Mouse (Mus musculus) embryonic facial prominence, embryonic 13.5 days (tissue): ENCODE results near the gene AI182371. TPM values are rescaled to one million over a fixed set of nuclear protein-coding genes. Genes with fewer than 3 reads are reported as not detected.

ENCODE experiments used
- ATAC-seq: fragments of 200-750 bp; cut with Nextera tagmentation; 2 replicates; pipeline ENCODE4 v1.8.0; 2017; ENCODE audit warnings: low read depth; ENCODE audit not compliant: insufficient number of reproducible peaks, insufficient read depth, low FRiP score, low TSS enrichment
- H3K27ac ChIP-seq: fragments of 300-500 bp; sonication (generic); 2 replicates; pipeline ENCODE4 v1.5.1; 2015; ENCODE audit warnings: moderate library complexity, mild to moderate bottlenecking, inconsistent platforms
- H3K27me3 ChIP-seq: fragments of 300-500 bp; sonication (generic); 2 replicates; pipeline ENCODE4 v1.6.1; 2015; ENCODE audit warnings: mild to moderate bottlenecking, inconsistent platforms
- H3K36me3 ChIP-seq: fragments of 300-500 bp; sonication (generic); 2 replicates; pipeline ENCODE4 v1.6.1; 2015; ENCODE audit warnings: mild to moderate bottlenecking, inconsistent platforms
- H3K4me1 ChIP-seq: fragments of 300-500 bp; sonication (generic); 2 replicates; pipeline ENCODE4 v1.6.1; 2015; ENCODE audit warnings: inconsistent platforms
- H3K4me2 ChIP-seq: fragments of 300-500 bp; sonication (generic); 2 replicates; pipeline ENCODE4 v1.6.1; 2015; ENCODE audit warnings: moderate library complexity, mild to moderate bottlenecking, inconsistent platforms
- H3K4me3 ChIP-seq: fragments of 300-500 bp; sonication (generic); 2 replicates; pipeline ENCODE4 v1.5.1; 2015; ENCODE audit warnings: mild to moderate bottlenecking, inconsistent platforms
- H3K9ac ChIP-seq: fragments of 300-500 bp; sonication (generic); 2 replicates; pipeline ENCODE4 v1.6.1; 2015; ENCODE audit warnings: mild to moderate bottlenecking, inconsistent platforms
- H3K9me3 ChIP-seq: fragments of 300-500 bp; sonication (generic); 2 replicates; pipeline ENCODE4 v1.6.1; 2016; ENCODE audit warnings: inconsistent platforms
- WGBS: fragments of 180-500 bp; shearing (Covaris S2); methylation state at CpG from one replicate; pipeline ENCODE4 v1.1.7; 2015; ENCODE audit warnings: mixed read lengths; 5-methylcytosine and 5-hydroxymethylcytosine counted together
- polyA plus RNA-seq: library from polyadenylated mRNA; unstranded; fragments of >200 nt; fragmentation: Nextera tagmentation; extraction: Ambion mirVana; gene quantifications from 2 replicates; pipeline ENCODE4 v1.2.1, GENCODE M21; 2015

Gene AI182371
- polyA plus RNA-seq, 1 experiment from 2014 or later, result 0.30 TPM

GRCm38 (mm10) chr2:35108712-35109111 lies 7.4 kb upstream of the AI182371 start:
- 28% methylated on average over 3 of the region's 3 CpGs for WGBS
- Histone ChIP-seq H3K9ac (peak overlapping the region; percentile 78), H3K27me3 (no peaks in the 10 kb centered on the region), H3K36me3 (0 out of 2 replicates have a peak, but pooled peaks cover 2% of the 10 kb centered on the region), H3K4me3 (peak overlapping the region; percentile 84), H3K9me3 (no peaks in the 10 kb centered on the region), H3K4me1 (no peaks in the 10 kb centered on the region), H3K27ac (peak overlapping the region; percentile 85), H3K4me2 (peak overlapping the region; percentile 71)
- no peak for ATAC-seq

- Histone ChIP-seq H3K4me3 (no peak overlapping the region), H3K9me3 (no peaks in the 10 kb centered on the region), H3K4me1 (no peaks in the 10 kb centered on the region), H3K4me2 (0 out of 2 replicates have a peak overlapping the region, but pooled peaks have one; percentile 71), H3K36me3 (no peaks in the 10 kb centered on the region), H3K27me3 (no peaks in the 10 kb centered on the region), H3K27ac (no peak overlapping the region), H3K9ac (no peak overlapping the region)
- no peak for ATAC-seq
- 48% methylated on average over 5 of the region's 5 CpGs for WGBS
Measured at GRCm38 (mm10) chr2:35107984-35108635, 6.8 kb upstream of the AI182371 start.

GRCm38 (mm10) chr2:35104843-35105242 lies 3.5 kb upstream of the AI182371 start:
- ATAC-seq, result no peak
- H3K27me3 ChIP-seq, result no peaks in the 10 kb centered on the region
- no peak overlapping the region for H3K4me3 ChIP-seq
- H3K9me3 ChIP-seq, result no peaks in the 10 kb centered on the region
- no peak overlapping the region for H3K9ac ChIP-seq
- H3K4me2 ChIP-seq, result no peak overlapping the region
- 60% methylated on average over 3 of the region's 3 CpGs for WGBS
- no peaks in the 10 kb centered on the region for H3K4me1 ChIP-seq
- no peaks in the 10 kb centered on the region for H3K36me3 ChIP-seq
- no peak overlapping the region for H3K27ac ChIP-seq

- WGBS, result 67% methylated on average over 5 of the region's 5 CpGs
Measured at GRCm38 (mm10) chr2:35103558-35103957, 2.2 kb upstream of the AI182371 start.

GRCm38 (mm10) chr2:35102777-35103176 lies 1.4 kb upstream of the AI182371 start:
- Histone ChIP-seq H3K4me3 (no peak overlapping the region), H3K36me3 (no peaks in the 10 kb centered on the region), H3K4me2 (no peak overlapping the region), H3K9ac (no peak overlapping the region), H3K4me1 (no peaks in the 10 kb centered on the region), H3K9me3 (no peaks in the 10 kb centered on the region), H3K27ac (no peak overlapping the region), H3K27me3 (no peaks in the 10 kb centered on the region)
- no peak for ATAC-seq

More at GRCm38 (mm10) chr2:35103558-35103957, 2.2 kb upstream of the AI182371 start:
- no peak overlapping the region for H3K4me2 ChIP-seq
- no peaks in the 10 kb centered on the region for H3K27me3 ChIP-seq
- H3K4me1 ChIP-seq, result no peaks in the 10 kb centered on the region
- no peak for ATAC-seq
- no peak overlapping the region for H3K4me3 ChIP-seq
- no peaks in the 10 kb centered on the region for H3K36me3 ChIP-seq
- H3K27ac ChIP-seq, result no peak overlapping the region
- no peak overlapping the region for H3K9ac ChIP-seq
- H3K9me3 ChIP-seq, result no peaks in the 10 kb centered on the region

- no peaks in the 10 kb centered on the region for H3K9me3 ChIP-seq
- WGBS, result 83% methylated on average over 6 of the region's 6 CpGs
- H3K4me1 ChIP-seq, result no peaks in the 10 kb centered on the region
- H3K4me2 ChIP-seq, result no peak overlapping the region
- no peaks in the 10 kb centered on the region for H3K36me3 ChIP-seq
- ATAC-seq, result no peak
- no peak overlapping the region for H3K9ac ChIP-seq
- H3K27ac ChIP-seq, result no peak overlapping the region
- no peak overlapping the region for H3K4me3 ChIP-seq
- H3K27me3 ChIP-seq, result no peaks in the 10 kb centered on the region
Measured at GRCm38 (mm10) chr2:35100529-35100928, 814 bp downstream of the AI182371 start.

- no peaks in the 10 kb centered on the region for H3K27me3 ChIP-seq
- H3K9ac ChIP-seq, result no peak overlapping the region
- H3K27ac ChIP-seq, result no peak overlapping the region
- H3K36me3 ChIP-seq, result no peaks in the 10 kb centered on the region
- no peak overlapping the region for H3K4me3 ChIP-seq
- 68% methylated on average over 4 of the region's 4 CpGs for WGBS
- no peak overlapping the region for H3K4me2 ChIP-seq
- ATAC-seq, result no peak
- H3K9me3 ChIP-seq, result no peaks in the 10 kb centered on the region
- no peaks in the 10 kb centered on the region for H3K4me1 ChIP-seq
Measured at GRCm38 (mm10) chr2:35087418-35087817, 13.9 kb downstream of the AI182371 start.

- 60% methylated on average over 6 of the region's 6 CpGs for WGBS
- H3K9ac ChIP-seq, result no peak overlapping the region
- no peak for ATAC-seq
- H3K27ac ChIP-seq, result no peak overlapping the region
- H3K27me3 ChIP-seq, result no peaks in the 10 kb centered on the region
- no peaks in the 10 kb centered on the region for H3K4me1 ChIP-seq
- H3K4me2 ChIP-seq, result no peak overlapping the region
- no peaks in the 10 kb centered on the region for H3K36me3 ChIP-seq
- H3K9me3 ChIP-seq, result no peaks in the 10 kb centered on the region
- no peak overlapping the region for H3K4me3 ChIP-seq
Measured at GRCm38 (mm10) chr2:35079166-35079565, 22.2 kb downstream of the AI182371 start.

GRCm38 (mm10) chr2:35074328-35074727 lies 27.0 kb downstream of the AI182371 start:
- Histone ChIP-seq H3K9me3 (no peaks in the 10 kb centered on the region), H3K4me2 (no peak overlapping the region), H3K4me1 (no peaks in the 10 kb centered on the region; the same call in 1 of the 2 replicates), H3K27me3 (no peaks in the 10 kb centered on the region), H3K4me3 (no peak overlapping the region), H3K36me3 (no peaks in the 10 kb centered on the region), H3K27ac (no peak overlapping the region), H3K9ac (no peak overlapping the region)
- 95% methylated on average over 3 of the region's 3 CpGs for WGBS
- ATAC-seq, result no peak

GRCm38 (mm10) chr2:35072547-35072946 lies 28.8 kb downstream of the AI182371 start:
- no peaks in the 10 kb centered on the region for H3K9me3 ChIP-seq
- no peak overlapping the region for H3K27ac ChIP-seq
- H3K9ac ChIP-seq, result no peak overlapping the region
- no peak for ATAC-seq
- no peak overlapping the region for H3K4me3 ChIP-seq
- H3K4me2 ChIP-seq, result no peak overlapping the region
- no peaks in the 10 kb centered on the region for H3K27me3 ChIP-seq
- no peaks in the 10 kb centered on the region for H3K36me3 ChIP-seq
- H3K4me1 ChIP-seq, result no peaks in the 10 kb centered on the region; the same call in 1 of the 2 replicates
- 65% methylated on average over 2 of the region's 2 CpGs for WGBS

- H3K36me3 ChIP-seq, result no peaks in the 10 kb centered on the region
- ATAC-seq, result no peak
- 76% methylated on average over 4 of the region's 4 CpGs for WGBS
- no peaks in the 10 kb centered on the region for H3K27me3 ChIP-seq
- H3K4me2 ChIP-seq, result no peak overlapping the region
- H3K9me3 ChIP-seq, result no peaks in the 10 kb centered on the region
- no peaks in the 10 kb centered on the region; the same call in 1 of the 2 replicates for H3K4me1 ChIP-seq
- H3K27ac ChIP-seq, result no peak overlapping the region
- no peak overlapping the region for H3K9ac ChIP-seq
- no peak overlapping the region for H3K4me3 ChIP-seq
Measured at GRCm38 (mm10) chr2:35070275-35070674, 31.1 kb downstream of the AI182371 start.

GRCm38 (mm10) chr2:35069124-35069523 lies 32.2 kb downstream of the AI182371 start:
- 90% methylated on average over 1 of the region's 1 CpGs for WGBS
- Histone ChIP-seq H3K4me3 (no peak overlapping the region), H3K4me1 (no peaks in the 10 kb centered on the region; the same call in 1 of the 2 replicates), H3K36me3 (no peaks in the 10 kb centered on the region), H3K9ac (no peak overlapping the region), H3K27ac (no peak overlapping the region), H3K4me2 (no peak overlapping the region), H3K27me3 (no peaks in the 10 kb centered on the region), H3K9me3 (no peaks in the 10 kb centered on the region)
- ATAC-seq, result no peak
